Mouse (Mus musculus): Measurements from ENCODE around the gene Inhba. TPM values are rescaled to one million over a fixed set of nuclear protein-coding genes. Genes with fewer than 3 reads are reported as not detected.
A peak's percentile ranks its signal among the peaks of the same experiment; 100 is the strongest.

The Inhba gene
- polyA plus RNA-seq, 1 experiment from 2014 or later, result 1.6 TPM

DNA sequence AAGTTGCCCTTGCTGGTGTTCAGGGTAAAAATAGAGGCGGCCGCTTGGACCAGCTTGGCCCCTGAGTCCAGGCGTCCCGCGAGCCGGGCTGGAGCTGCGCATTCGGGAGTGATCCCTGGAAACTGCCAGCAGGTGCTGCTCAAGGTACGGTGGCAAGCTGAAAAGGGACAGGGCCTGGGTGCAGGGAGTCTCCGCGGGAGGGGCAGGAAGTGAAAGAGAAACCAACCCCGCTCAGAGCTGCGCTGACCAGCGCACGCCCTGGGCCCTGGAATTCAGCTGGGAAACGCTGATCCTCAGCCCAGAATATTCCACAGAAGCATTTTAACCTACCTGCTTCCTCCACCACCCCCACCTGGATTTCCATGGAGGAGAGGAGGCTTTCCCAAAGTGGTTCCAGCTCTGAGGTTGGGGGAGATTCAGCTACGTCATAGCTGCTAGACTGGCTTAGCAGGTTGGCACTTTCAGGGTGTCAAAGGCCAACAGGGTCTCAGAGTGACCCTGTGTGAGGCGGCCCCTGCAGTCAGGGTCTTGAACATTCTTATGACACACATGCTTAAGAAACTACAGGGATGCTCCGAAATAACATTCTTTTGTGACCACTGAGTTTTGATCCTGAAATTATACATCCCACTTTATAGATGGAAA lies 714 bp downstream of the Inhba start:
- peaks cover 54% of the 10 kb centered on the region for H3K27me3 ChIP-seq
- H3K27ac ChIP-seq, result no peak overlapping the region
- WGBS, result 5% methylated on average over 19 of the region's 19 CpGs

GRCm38 (mm10) chr13:16014166-16014565 lies 2.5 kb downstream of the Inhba start:
- Histone ChIP-seq H3K9me3 (no peaks in the 10 kb centered on the region), H3K4me2 (no peak overlapping the region), H3K27ac (no peak overlapping the region), H3K4me3 (replicated peaks) (no peak overlapping the region), H3K27me3 (peaks cover 70% of the 10 kb centered on the region), H3K36me3 (replicated peaks) (no peaks in the 10 kb centered on the region), H3K9ac (no peak overlapping the region), H3K4me1 (peaks cover 27% of the 10 kb centered on the region)
- WGBS, result 64% methylated on average over 3 of the region's 3 CpGs
- ATAC-seq (ENCODE audit: low FRiP score), result no peak

More for the DNA sequence above, 714 bp downstream of the Inhba start:
- peak overlapping the region; percentile 88 for H3K4me2 ChIP-seq
- peak; percentile 83 for ATAC-seq (ENCODE audit: low FRiP score)
- no peaks in the 10 kb centered on the region for H3K36me3 ChIP-seq (replicated peaks)
- H3K9me3 ChIP-seq, result no peaks in the 10 kb centered on the region
- H3K4me3 ChIP-seq (replicated peaks), result peak overlapping the region; percentile 46
- H3K9ac ChIP-seq, result peak overlapping the region; percentile 50; the same call in 1 of the 2 replicates
- H3K4me1 ChIP-seq, result peaks cover 21% of the 10 kb centered on the region

DNA sequence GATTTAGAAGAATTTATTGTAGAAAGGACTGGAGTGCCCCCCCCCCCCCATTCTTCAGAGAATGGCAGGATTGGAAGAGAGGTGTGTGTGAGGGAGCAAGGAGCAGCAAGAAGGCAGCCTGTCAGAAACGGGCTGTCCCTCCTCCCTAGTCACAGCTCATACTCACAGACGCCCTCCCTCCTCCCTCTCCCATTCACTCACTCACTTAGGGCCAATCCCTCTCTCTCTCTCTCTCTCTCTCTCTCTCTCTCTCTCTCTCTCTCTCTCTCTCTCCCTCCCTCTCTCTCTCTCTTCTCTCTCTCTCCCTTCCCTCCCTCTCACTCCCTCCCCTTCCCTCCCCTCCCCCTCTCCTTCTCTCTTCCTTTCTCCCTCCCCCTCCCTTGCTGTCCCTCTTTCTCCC lies 4.9 kb downstream of the Inhba start:
- no peak overlapping the region; the same call in 1 of the 2 replicates for H3K4me2 ChIP-seq
- ATAC-seq (ENCODE audit: low FRiP score), result no peak
- H3K36me3 ChIP-seq (replicated peaks), result no peaks in the 10 kb centered on the region
- no peak overlapping the region for H3K9ac ChIP-seq
- H3K4me3 ChIP-seq (replicated peaks), result no peak overlapping the region
- no peak overlapping the region for H3K27ac ChIP-seq
- H3K9me3 ChIP-seq, result no peaks in the 10 kb centered on the region
- WGBS, result 0% methylated on average over 2 of the region's 2 CpGs
- peaks cover 59% of the 10 kb centered on the region for H3K27me3 ChIP-seq
- H3K4me1 ChIP-seq, result peaks cover 25% of the 10 kb centered on the region

- Histone ChIP-seq H3K4me2 (peak overlapping the region; percentile 67), H3K9ac (peak overlapping the region; percentile 38; the same call in 1 of the 2 replicates), H3K4me1 (peaks cover 20% of the 10 kb centered on the region), H3K27ac (no peak overlapping the region), H3K27me3 (peaks cover 55% of the 10 kb centered on the region), H3K36me3 (replicated peaks) (no peaks in the 10 kb centered on the region), H3K4me3 (replicated peaks) (peak overlapping the region; percentile 38), H3K9me3 (no peaks in the 10 kb centered on the region)
- ATAC-seq (ENCODE audit: low FRiP score), result no peak
- WGBS, result 2% methylated on average over 20 of the region's 20 CpGs
These were observed 5.7 kb downstream of the Inhba start for GRCm38 (mm10) chr13:16017338-16017737.

DNA sequence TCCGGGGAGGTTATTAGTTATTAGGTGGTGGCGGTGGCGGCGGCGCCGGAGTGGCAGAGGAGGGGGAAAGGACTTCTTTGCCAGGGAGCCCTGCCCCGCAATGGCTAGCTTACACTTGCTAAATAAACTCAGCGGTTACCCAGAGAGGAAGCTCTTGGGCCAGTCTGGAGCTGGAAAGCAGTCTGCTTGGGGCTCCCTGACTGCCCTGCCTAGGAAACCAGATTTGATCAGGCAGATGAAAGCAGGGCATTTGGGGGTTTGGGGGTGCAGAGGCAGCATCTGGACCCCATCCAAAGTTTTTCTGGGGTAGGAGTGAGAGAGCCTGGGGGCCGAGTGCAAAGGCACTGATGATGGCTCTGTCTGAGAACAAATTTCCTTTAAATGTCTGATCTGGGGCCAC lies 6.1 kb downstream of the Inhba start:
- 11% methylated on average over 7 of the region's 9 CpGs for WGBS
- Histone ChIP-seq H3K4me1 (peaks cover 20% of the 10 kb centered on the region), H3K27me3 (peaks cover 50% of the 10 kb centered on the region), H3K9ac (peak overlapping the region; percentile 38; the same call in 1 of the 2 replicates), H3K36me3 (replicated peaks) (no peaks in the 10 kb centered on the region), H3K9me3 (no peaks in the 10 kb centered on the region), H3K4me2 (peak overlapping the region; percentile 67), H3K27ac (no peak overlapping the region), H3K4me3 (replicated peaks) (peak overlapping the region; percentile 38)
- no peak for ATAC-seq (ENCODE audit: low FRiP score)

GRCm38 (mm10) chr13:16018807-16019510 lies 7.3 kb downstream of the Inhba start:
- no peak overlapping the region for H3K27ac ChIP-seq
- H3K4me3 ChIP-seq (replicated peaks), result no peak overlapping the region
- H3K9me3 ChIP-seq, result no peaks in the 10 kb centered on the region
- peaks cover 26% of the 10 kb centered on the region for H3K4me1 ChIP-seq
- ATAC-seq (ENCODE audit: low FRiP score), result no peak
- H3K9ac ChIP-seq, result no peak overlapping the region
- no peak overlapping the region for H3K4me2 ChIP-seq
- H3K36me3 ChIP-seq (replicated peaks), result no peaks in the 10 kb centered on the region
- 70% methylated on average over 3 of the region's 3 CpGs for WGBS
- H3K27me3 ChIP-seq, result peaks cover 45% of the 10 kb centered on the region

DNA sequence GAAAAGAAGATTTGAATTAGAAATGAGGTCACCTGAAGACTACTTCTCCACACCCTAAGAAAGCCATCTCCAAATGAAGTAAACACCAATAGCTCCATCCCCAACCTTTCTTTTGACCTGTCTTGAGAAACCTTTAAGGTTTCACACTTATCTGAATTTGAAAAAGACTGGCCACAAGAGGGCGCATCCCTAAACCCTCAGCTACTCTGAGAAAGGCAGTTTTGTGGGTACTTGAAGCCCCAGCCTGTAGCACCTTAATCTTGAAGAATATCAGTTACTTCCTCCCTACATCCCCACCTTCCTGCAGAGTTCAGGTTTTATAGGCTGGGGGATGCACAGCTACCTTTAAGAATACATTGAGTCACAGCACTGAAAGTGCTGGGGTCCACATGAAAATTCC lies 9.0 kb downstream of the Inhba start:
- 5% methylated on average over 1 of the region's 1 CpGs for WGBS
- no peak overlapping the region for H3K27ac ChIP-seq
- no peak overlapping the region for H3K9ac ChIP-seq
- H3K4me1 ChIP-seq, result peaks cover 26% of the 10 kb centered on the region
- H3K9me3 ChIP-seq, result no peaks in the 10 kb centered on the region
- no peak for ATAC-seq (ENCODE audit: low FRiP score)
- H3K36me3 ChIP-seq (replicated peaks), result no peaks in the 10 kb centered on the region
- peaks cover 35% of the 10 kb centered on the region for H3K27me3 ChIP-seq
- H3K4me2 ChIP-seq, result no peak overlapping the region
- H3K4me3 ChIP-seq (replicated peaks), result no peak overlapping the region

DNA sequence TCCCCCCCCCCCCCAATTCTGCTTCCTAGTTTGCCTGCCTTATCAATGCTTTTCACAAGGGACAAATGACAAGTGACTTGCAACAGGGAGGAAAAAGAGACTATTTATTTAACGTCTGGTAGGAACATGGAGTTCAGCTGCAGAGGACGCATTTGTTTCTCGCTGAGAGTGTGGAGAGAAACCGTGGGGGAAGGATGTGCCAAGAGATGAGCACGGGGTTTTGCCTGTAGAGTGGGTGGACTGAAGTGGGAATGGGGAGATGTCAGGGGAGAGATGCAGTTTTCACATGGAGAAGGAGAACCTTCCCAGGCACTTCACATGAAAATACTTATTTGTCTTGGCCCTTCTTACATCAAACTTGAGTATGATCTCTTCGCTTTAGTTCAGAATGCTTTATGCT lies 9.5 kb downstream of the Inhba start:
- 69% methylated on average over 6 of the region's 6 CpGs for WGBS
- ATAC-seq (ENCODE audit: low FRiP score), result no peak

DNA sequence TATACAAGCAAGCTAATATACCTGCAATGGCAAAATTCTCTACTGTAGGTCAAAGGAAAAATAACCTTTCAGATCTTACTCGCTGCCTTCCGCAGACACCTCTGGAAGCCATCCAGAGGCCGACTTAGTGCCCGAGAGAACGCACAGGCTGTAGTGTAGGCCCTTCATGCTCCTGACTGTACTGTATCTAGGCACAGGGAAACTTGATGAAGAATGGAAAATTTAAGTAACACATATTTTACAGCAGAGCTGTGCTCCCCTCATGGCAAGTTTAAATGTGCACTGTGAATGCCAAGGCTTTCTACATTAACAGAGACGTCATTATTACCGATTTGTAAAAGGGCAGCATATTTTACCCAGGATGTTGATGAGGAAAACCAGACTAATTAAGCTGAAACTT lies 10.2 kb downstream of the Inhba start:
- H3K9me3 ChIP-seq, result no peaks in the 10 kb centered on the region
- ATAC-seq (ENCODE audit: low FRiP score), result no peak
- H3K4me1 ChIP-seq, result peaks cover 17% of the 10 kb centered on the region
- H3K4me2 ChIP-seq, result no peak overlapping the region
- no peak overlapping the region for H3K27ac ChIP-seq
- no peak overlapping the region for H3K4me3 ChIP-seq (replicated peaks)
- no peak overlapping the region for H3K9ac ChIP-seq
- peaks cover 23% of the 10 kb centered on the region for H3K27me3 ChIP-seq
- H3K36me3 ChIP-seq (replicated peaks), result no peaks in the 10 kb centered on the region
- WGBS, result 89% methylated on average over 7 of the region's 7 CpGs

More for the DNA sequence above, 9.5 kb downstream of the Inhba start:
- H3K4me1 ChIP-seq, result peaks cover 22% of the 10 kb centered on the region
- no peaks in the 10 kb centered on the region for H3K36me3 ChIP-seq (replicated peaks)
- H3K27me3 ChIP-seq, result peaks cover 30% of the 10 kb centered on the region
- H3K4me3 ChIP-seq (replicated peaks), result no peak overlapping the region
- no peaks in the 10 kb centered on the region for H3K9me3 ChIP-seq
- no peak overlapping the region for H3K27ac ChIP-seq
- no peak overlapping the region for H3K4me2 ChIP-seq
- H3K9ac ChIP-seq, result no peak overlapping the region

DNA sequence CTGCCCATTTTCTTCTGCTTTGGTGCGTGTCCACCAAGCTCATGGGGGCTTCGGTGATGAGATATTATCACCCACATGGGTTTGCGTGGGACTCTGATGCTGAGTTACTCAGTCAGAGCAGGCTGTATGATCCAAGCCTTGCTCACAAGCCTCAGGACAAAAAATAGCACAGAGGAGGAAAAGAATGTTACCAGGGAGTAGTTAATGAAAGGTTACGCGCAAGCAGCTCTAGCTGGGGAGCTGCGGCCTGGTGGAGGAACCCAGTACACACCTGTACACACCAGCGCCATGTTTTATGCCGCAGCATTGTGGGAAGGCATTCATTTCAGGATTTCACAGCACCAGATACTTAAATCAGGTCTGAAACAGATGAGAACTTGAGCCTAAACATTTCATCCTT lies 10.9 kb downstream of the Inhba start:
- no peak for ATAC-seq (ENCODE audit: low FRiP score)
- no peaks in the 10 kb centered on the region for H3K36me3 ChIP-seq (replicated peaks)
- peaks cover 17% of the 10 kb centered on the region for H3K27me3 ChIP-seq
- no peaks in the 10 kb centered on the region for H3K9me3 ChIP-seq
- 91% methylated on average over 8 of the region's 8 CpGs for WGBS
- peaks cover 10% of the 10 kb centered on the region for H3K4me1 ChIP-seq
- H3K27ac ChIP-seq, result no peak overlapping the region
- H3K9ac ChIP-seq, result no peak overlapping the region
- H3K4me2 ChIP-seq, result no peak overlapping the region
- no peak overlapping the region for H3K4me3 ChIP-seq (replicated peaks)

GRCm38 (mm10) chr13:16023070-16024039 lies 11.7 kb downstream of the Inhba start:
- WGBS, result 57% methylated on average over 13 of the region's 13 CpGs
- peak; percentile 82; the same call in 1 of the 2 replicates for ATAC-seq (ENCODE audit: low FRiP score)
- Histone ChIP-seq H3K36me3 (replicated peaks) (no peaks in the 10 kb centered on the region), H3K9ac (no peak overlapping the region), H3K27ac (no peak overlapping the region), H3K4me2 (peak overlapping the region; percentile 17; the same call in 1 of the 2 replicates), H3K4me3 (replicated peaks) (no peak overlapping the region), H3K9me3 (no peaks in the 10 kb centered on the region), H3K27me3 (peaks cover 8% of the 10 kb centered on the region), H3K4me1 (0 out of 2 replicates have a peak, but pooled peaks cover 6% of the 10 kb centered on the region)

DNA sequence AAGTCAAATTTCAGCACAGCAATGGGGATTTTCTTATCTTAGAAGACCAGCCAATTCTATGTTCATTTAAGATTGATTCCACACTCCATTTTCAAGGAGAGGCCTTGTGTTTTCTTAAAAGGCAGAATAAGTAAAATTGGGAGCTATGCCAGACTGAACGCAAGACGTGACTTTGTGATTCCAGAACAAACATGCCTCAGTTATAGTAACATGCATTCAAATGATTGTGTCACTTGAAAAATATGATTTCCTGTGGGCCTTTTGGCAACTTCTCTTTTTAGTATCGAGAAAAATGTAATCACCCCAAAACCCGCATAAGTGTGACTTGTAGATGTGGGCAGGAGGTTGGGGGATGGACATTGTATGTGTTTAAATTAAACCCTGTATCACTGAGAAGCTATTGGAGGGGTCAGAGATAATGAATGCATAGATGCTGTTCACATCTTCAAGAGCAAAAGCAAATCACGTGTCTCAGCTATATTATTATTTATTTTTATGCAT lies 19.0 kb downstream of the Inhba start:
- Histone ChIP-seq H3K4me3 (replicated peaks) (no peak overlapping the region), H3K9me3 (no peaks in the 10 kb centered on the region), H3K4me1 (peaks cover 8% of the 10 kb centered on the region), H3K27me3 (no peaks in the 10 kb centered on the region), H3K27ac (no peak overlapping the region), H3K36me3 (replicated peaks) (no peaks in the 10 kb centered on the region), H3K9ac (no peak overlapping the region), H3K4me2 (no peak overlapping the region)
- 83% methylated on average over 5 of the region's 5 CpGs for WGBS
- ATAC-seq (ENCODE audit: low FRiP score), result no peak
